Mouse (Mus musculus): ENCODE data around the gene Gm853.

GRCm38 (mm10) chr4:130266601-130267000 is 44.4 kb upstream of the Gm853 start:
- TF ChIP-seq POLR2A (IDR thresholded peaks at IDR 0.05; ENCODE audit: borderline replicate concordance, control insufficient read depth, low read depth, low read length) (no peak), CTCF (IDR thresholded peaks at IDR 0.05; ENCODE audit: control insufficient read depth, insufficient read depth, low read length) (no peak)

Measured in bone marrow, adult 2 months (tissue).